Mouse (Mus musculus) stomach, embryonic 14.5 days (tissue): Measurements from ENCODE around the gene Epc2. TPM values are rescaled to one million over a fixed set of nuclear protein-coding genes. Genes with fewer than 3 reads are reported as not detected.
"Not testable (repeated sequence)": the region's sequence is repeated elsewhere in the genome, so short reads cannot be mapped to it uniquely, and the experiment has no call there.

Experiments
- ATAC-seq: fragments of 200-750 bp; cut with Nextera tagmentation; 2 replicates; pipeline ENCODE4 v1.8.0; 2017; ENCODE audit warnings: low read depth, moderate TSS enrichment; ENCODE audit not compliant: insufficient number of reproducible peaks, insufficient read depth, low FRiP score
- H3K27ac ChIP-seq: fragments of 300-500 bp; sonication (generic); 2 replicates; pipeline ENCODE4 v1.5.1; 2014; ENCODE audit warnings: mild to moderate bottlenecking, low read length, moderate library complexity, mixed read lengths
- H3K27me3 ChIP-seq: fragments of 300-500 bp; sonication (generic); 2 replicates; pipeline ENCODE4 v1.6.1; 2014; ENCODE audit warnings: low read length, control low read depth, mixed read lengths; ENCODE audit not compliant: control insufficient read depth, insufficient read depth
- H3K36me3 ChIP-seq: fragments of 300-500 bp; sonication (generic); 2 replicates; pipeline ENCODE4 v1.6.1; 2014; ENCODE audit warnings: mild to moderate bottlenecking, control low read depth, low read length, moderate library complexity, mixed read lengths; ENCODE audit not compliant: control insufficient read depth, insufficient read depth
- H3K4me1 ChIP-seq: fragments of 300-500 bp; sonication (generic); 2 replicates; pipeline ENCODE4 v1.6.1; 2014; ENCODE audit warnings: low read length, control low read depth, mixed read lengths; ENCODE audit not compliant: control insufficient read depth, insufficient read depth
- H3K4me2 ChIP-seq: fragments of 300-500 bp; sonication (generic); replicated peaks from 2 replicates; pipeline ENCODE4 v1.6.1; 2014; ENCODE audit warnings: low read depth, low read length, control low read depth
- H3K4me3 ChIP-seq: fragments of 300-500 bp; sonication (generic); 2 replicates; pipeline ENCODE4 v1.5.1; 2014; ENCODE audit warnings: low read depth, low read length, control low read depth
- H3K9ac ChIP-seq: fragments of 300-500 bp; sonication (generic); replicated peaks from 2 replicates; pipeline ENCODE4 v1.6.1; 2014; ENCODE audit warnings: low read depth, mild to moderate bottlenecking, control low read depth, low read length, moderate library complexity, mixed read lengths
- H3K9me3 ChIP-seq: fragments of 300-500 bp; sonication (generic); 2 replicates; pipeline ENCODE4 v1.6.1; 2016; ENCODE audit warnings: low read depth, low read length, control low read depth; ENCODE audit not compliant: control insufficient read depth
- WGBS: fragments of 180-500 bp; shearing (Covaris S2); extraction: QIAGEN DNeasy Blood & Tissue Kit; methylation state at CpG from one replicate; pipeline ENCODE4 v1.1.7; 2014; 5-methylcytosine and 5-hydroxymethylcytosine counted together
- polyA plus RNA-seq: library from polyadenylated mRNA; unstranded; fragments of >200 nt; fragmentation: Nextera tagmentation; extraction: Ambion mirVana; gene quantifications from 2 replicates; pipeline ENCODE4 v1.2.1, GENCODE M21; 2014

Gene Epc2
- polyA plus RNA-seq, 1 experiment from 2014 or later, result 13.8 TPM

GRCm38 (mm10) chr2:49501435-49501834 is 50.1 kb downstream of the Epc2 start:
- WGBS, result 35% methylated on average over 4 of the region's 4 CpGs
- ATAC-seq, result no peak
- Histone ChIP-seq H3K36me3 (no peaks in the 10 kb centered on the region), H3K4me3 (no peak overlapping the region), H3K4me2 (no peak overlapping the region), H3K9ac (no peak overlapping the region), H3K27ac (no peak overlapping the region), H3K27me3 (no peaks in the 10 kb centered on the region), H3K9me3 (no peaks in the 10 kb centered on the region), H3K4me1 (no peaks in the 10 kb centered on the region)

DNA sequence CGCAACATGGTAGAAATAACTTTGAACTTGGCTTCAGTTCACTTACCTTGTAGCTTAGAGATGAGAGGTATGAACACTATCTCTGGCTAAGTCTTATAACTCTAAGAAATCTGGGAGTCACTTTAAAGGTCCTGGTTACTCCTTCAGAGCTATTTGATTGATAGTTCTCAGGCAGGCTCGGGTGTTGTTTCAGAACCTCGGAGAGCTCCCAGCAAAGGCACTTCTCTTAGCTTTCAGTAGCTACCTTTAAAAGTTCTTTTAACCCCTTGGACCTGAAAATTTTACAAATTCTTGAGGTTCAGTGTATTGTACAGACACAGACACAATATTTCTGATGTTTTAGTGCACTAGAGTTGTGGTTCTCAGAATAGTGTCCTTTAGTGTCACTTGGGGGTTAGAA is 52.3 kb downstream of the Epc2 start:
- ATAC-seq, result no peak
- no peaks in the 10 kb centered on the region for H3K4me1 ChIP-seq
- 36% methylated on average over 3 of the region's 3 CpGs for WGBS

DNA sequence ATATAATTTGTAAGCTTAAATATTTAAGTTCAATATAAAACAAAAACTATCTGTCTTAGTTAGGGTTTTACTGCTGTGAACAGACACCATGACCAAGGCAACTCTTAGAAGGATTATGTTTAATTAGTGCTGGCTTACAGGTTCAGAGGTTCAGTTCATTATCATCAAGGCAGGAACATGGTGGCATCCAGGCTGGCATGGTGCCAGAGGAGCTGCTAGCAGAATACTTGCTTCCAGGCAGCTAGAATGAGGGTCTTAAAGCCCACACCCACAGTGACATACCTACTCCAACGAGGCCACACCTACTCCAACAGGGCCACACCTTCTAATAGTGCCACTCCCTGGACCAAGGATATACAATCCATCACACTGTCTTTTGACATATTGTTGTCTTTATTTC is 53.9 kb downstream of the Epc2 start:
- not testable (repeated sequence) for H3K27ac ChIP-seq, H3K4me2 ChIP-seq, ATAC-seq, H3K27me3 ChIP-seq, H3K9me3 ChIP-seq, H3K9ac ChIP-seq, H3K4me3 ChIP-seq, H3K36me3 ChIP-seq, H3K4me1 ChIP-seq
- WGBS, result 78% methylated on average over 1 of the region's 1 CpGs

More for the DNA sequence above, 52.3 kb downstream of the Epc2 start:
- Histone ChIP-seq H3K27ac (no peak overlapping the region), H3K4me3 (no peak overlapping the region), H3K9me3 (no peaks in the 10 kb centered on the region), H3K4me2 (no peak overlapping the region), H3K27me3 (no peaks in the 10 kb centered on the region), H3K9ac (no peak overlapping the region), H3K36me3 (no peaks in the 10 kb centered on the region)

- H3K36me3 ChIP-seq, result no peaks in the 10 kb centered on the region
- H3K4me3 ChIP-seq, result no peak overlapping the region
- no peak overlapping the region for H3K4me2 ChIP-seq
- H3K27me3 ChIP-seq, result no peaks in the 10 kb centered on the region
- 0 out of 2 replicates have a peak, but pooled peaks cover 3% of the 10 kb centered on the region for H3K4me1 ChIP-seq
- no peak overlapping the region for H3K27ac ChIP-seq
- H3K9ac ChIP-seq, result no peak overlapping the region
- 39% methylated on average over 1 of the region's 1 CpGs for WGBS
- H3K9me3 ChIP-seq, result no peaks in the 10 kb centered on the region
- no peak for ATAC-seq
Observed at GRCm38 (mm10) chr2:49510832-49511231, 59.5 kb downstream of the Epc2 start.

DNA sequence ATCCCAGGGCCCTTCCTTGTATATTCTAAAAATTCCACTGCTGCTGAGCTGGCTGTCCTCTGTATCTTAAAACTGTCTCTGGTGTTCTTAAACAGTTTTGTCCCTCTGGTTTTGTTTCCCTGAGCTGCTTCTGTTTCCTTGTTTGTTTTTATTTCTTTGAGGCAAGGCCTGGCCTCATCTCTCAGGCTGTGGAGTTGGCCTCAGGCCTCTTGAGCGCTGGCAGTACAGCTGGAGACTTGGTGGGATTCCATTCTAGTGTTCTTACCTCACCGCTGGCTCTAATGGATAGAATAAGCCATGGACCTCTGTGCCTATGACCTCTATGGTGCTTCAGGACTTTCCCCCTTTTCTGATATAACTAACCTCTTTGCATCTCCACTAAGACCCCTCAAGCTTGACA is 64.7 kb downstream of the Epc2 start:
- Histone ChIP-seq H3K4me1 (no peaks in the 10 kb centered on the region; the same call in 1 of the 2 replicates), H3K9ac (no peak overlapping the region), H3K36me3 (no peaks in the 10 kb centered on the region), H3K4me3 (no peak overlapping the region), H3K27me3 (no peaks in the 10 kb centered on the region), H3K9me3 (no peaks in the 10 kb centered on the region), H3K27ac (no peak overlapping the region), H3K4me2 (no peak overlapping the region)
- WGBS, result 67% methylated on average over 2 of the region's 2 CpGs
- no peak for ATAC-seq

DNA sequence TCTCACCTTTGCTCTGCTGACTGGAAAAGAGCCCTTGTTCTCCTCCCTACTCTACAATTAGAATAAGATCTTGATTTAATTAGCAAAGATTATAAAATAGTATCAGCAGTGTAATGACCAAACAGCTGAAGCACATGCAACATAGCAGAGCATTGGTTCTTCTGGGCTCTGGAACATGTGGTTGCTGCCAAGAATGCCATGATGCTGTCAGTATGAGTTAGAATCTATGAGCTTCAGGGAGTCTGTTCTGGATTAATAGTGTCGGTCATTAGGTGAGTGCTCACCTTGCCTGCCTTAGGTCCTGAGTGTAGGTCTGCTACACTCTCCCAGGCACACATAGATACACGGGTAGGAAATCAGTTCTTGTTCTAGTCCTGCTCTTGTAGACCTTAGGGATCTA is 69.1 kb downstream of the Epc2 start:
- peaks cover 10% of the 10 kb centered on the region; the same call in 1 of the 2 replicates for H3K36me3 ChIP-seq
- no peak overlapping the region for H3K27ac ChIP-seq
- H3K4me2 ChIP-seq, result no peak overlapping the region
- no peaks in the 10 kb centered on the region; the same call in 1 of the 2 replicates for H3K4me1 ChIP-seq
- WGBS, result 73% methylated on average over 2 of the region's 2 CpGs
- no peaks in the 10 kb centered on the region for H3K9me3 ChIP-seq
- no peaks in the 10 kb centered on the region for H3K27me3 ChIP-seq
- H3K9ac ChIP-seq, result no peak overlapping the region
- no peak overlapping the region for H3K4me3 ChIP-seq
- no peak for ATAC-seq

DNA sequence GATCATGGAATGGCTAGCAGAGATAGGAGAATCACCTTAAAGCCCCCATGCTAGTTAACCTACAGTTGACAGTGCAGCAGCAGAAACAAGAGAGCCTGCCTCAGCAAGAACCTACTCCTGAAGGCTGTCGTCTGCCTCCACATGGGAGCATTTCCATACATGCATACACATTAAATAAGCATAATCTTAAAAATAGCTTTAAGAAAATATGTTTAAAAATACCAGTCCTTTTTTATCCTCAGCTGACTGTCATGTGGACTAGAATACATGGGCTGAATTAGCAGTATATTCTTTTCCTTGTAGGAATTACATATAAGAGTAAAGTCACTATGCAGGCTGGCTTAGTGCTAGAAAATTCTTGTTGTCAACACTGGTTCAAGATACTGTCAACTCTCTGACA is 69.7 kb downstream of the Epc2 start:
- H3K36me3 ChIP-seq, result peaks cover 10% of the 10 kb centered on the region; the same call in 1 of the 2 replicates
- H3K9me3 ChIP-seq, result no peaks in the 10 kb centered on the region
- H3K27ac ChIP-seq, result no peak overlapping the region
- no peaks in the 10 kb centered on the region for H3K27me3 ChIP-seq
- H3K4me3 ChIP-seq, result no peak overlapping the region
- no peaks in the 10 kb centered on the region; the same call in 1 of the 2 replicates for H3K4me1 ChIP-seq
- no peak for ATAC-seq
- no peak overlapping the region for H3K4me2 ChIP-seq
- H3K9ac ChIP-seq, result no peak overlapping the region
- 72% methylated on average over 1 of the region's 1 CpGs for WGBS

GRCm38 (mm10) chr2:49521564-49521963 is 70.3 kb downstream of the Epc2 start:
- 51% methylated on average over 2 of the region's 2 CpGs for WGBS

DNA sequence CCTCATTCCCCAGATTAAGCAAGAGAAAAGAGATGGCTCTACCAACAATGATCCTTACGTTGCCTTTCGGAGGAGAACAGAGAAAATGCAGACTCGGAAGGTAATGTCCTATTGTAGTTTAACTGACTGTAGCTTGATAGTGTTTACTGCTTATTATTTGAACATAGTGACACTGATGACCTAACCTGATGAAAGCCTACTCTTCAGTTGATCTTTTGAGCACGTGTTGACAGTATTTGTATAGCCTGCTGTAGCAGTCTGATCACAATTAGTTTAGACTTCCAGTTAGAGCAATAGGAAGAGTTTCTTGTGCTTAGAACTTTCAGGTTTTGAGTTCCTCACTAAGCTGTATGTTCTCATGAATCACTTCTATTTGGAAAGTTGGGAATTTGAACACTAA is 71.3 kb downstream of the Epc2 start:
- Histone ChIP-seq H3K36me3 (peaks cover 10% of the 10 kb centered on the region; the same call in 1 of the 2 replicates), H3K27me3 (no peaks in the 10 kb centered on the region)

More at GRCm38 (mm10) chr2:49521564-49521963, 70.3 kb downstream of the Epc2 start:
- Histone ChIP-seq H3K27ac (no peak overlapping the region), H3K4me3 (no peak overlapping the region), H3K27me3 (no peaks in the 10 kb centered on the region), H3K4me2 (no peak overlapping the region), H3K9ac (no peak overlapping the region), H3K9me3 (no peaks in the 10 kb centered on the region), H3K4me1 (no peaks in the 10 kb centered on the region; the same call in 1 of the 2 replicates), H3K36me3 (peaks cover 10% of the 10 kb centered on the region; the same call in 1 of the 2 replicates)
- no peak for ATAC-seq

More for the DNA sequence above, 71.3 kb downstream of the Epc2 start:
- WGBS, result 80% methylated on average over 4 of the region's 4 CpGs
- no peaks in the 10 kb centered on the region; the same call in 1 of the 2 replicates for H3K4me1 ChIP-seq
- no peaks in the 10 kb centered on the region for H3K9me3 ChIP-seq
- no peak overlapping the region for H3K4me3 ChIP-seq
- H3K4me2 ChIP-seq, result no peak overlapping the region
- no peak for ATAC-seq
- H3K9ac ChIP-seq, result no peak overlapping the region
- H3K27ac ChIP-seq, result no peak overlapping the region
